Mouse (Mus musculus): ENCODE results near the gene Olfr867. TPM values are rescaled to one million over a fixed set of nuclear protein-coding genes. Genes with fewer than 3 reads are reported as not detected.

Olfr867 gene
- total RNA-seq (2017) = not detected in 2 replicates

- ATAC-seq (replicated peaks in 1 of 2; ENCODE audit: insufficient read depth in 1 of 2, low FRiP score in 2 of 2, low TSS enrichment in 1 of 2, low read depth in 1 of 2, poor library complexity in 2 of 2, severe bottlenecking in 2 of 2) = no peak
Observed at GRCm38 (mm10) chr9:20057462-20057861, at the start of gene Olfr867. Gene Olfr867, minus strand, starts transcription at chr9:20057562.

- no peak for ATAC-seq (replicated peaks in 1 of 2; ENCODE audit: insufficient read depth in 1 of 2, low FRiP score in 2 of 2, low TSS enrichment in 1 of 2, low read depth in 1 of 2, poor library complexity in 2 of 2, severe bottlenecking in 2 of 2)
Observed at GRCm38 (mm10) chr9:20098326-20098725, 41.0 kb upstream of the Olfr867 start, which contains the start of gene Olfr868. Gene Olfr868, plus strand, starts transcription at chr9:20098626.

- no peak for ATAC-seq (replicated peaks in 1 of 2; ENCODE audit: insufficient read depth in 1 of 2, low FRiP score in 2 of 2, low TSS enrichment in 1 of 2, low read depth in 1 of 2, poor library complexity in 2 of 2, severe bottlenecking in 2 of 2)
Observed at GRCm38 (mm10) chr9:20073523-20074177, 16.3 kb upstream of the Olfr867 start.

- ATAC-seq (replicated peaks in 1 of 2; ENCODE audit: insufficient read depth in 1 of 2, low FRiP score in 2 of 2, low TSS enrichment in 1 of 2, low read depth in 1 of 2, poor library complexity in 2 of 2, severe bottlenecking in 2 of 2) = no peak
Observed at GRCm38 (mm10) chr9:20071291-20071690, 13.9 kb upstream of the Olfr867 start.

- no peak for ATAC-seq (replicated peaks in 1 of 2; ENCODE audit: insufficient read depth in 1 of 2, low FRiP score in 2 of 2, low TSS enrichment in 1 of 2, low read depth in 1 of 2, poor library complexity in 2 of 2, severe bottlenecking in 2 of 2)
Observed at GRCm38 (mm10) chr9:20070236-20070635, 12.9 kb upstream of the Olfr867 start.

GRCm38 (mm10) chr9:20047964-20048363 lies 9.4 kb downstream of the Olfr867 start:
- no peak for ATAC-seq (replicated peaks in 1 of 2; ENCODE audit: insufficient read depth in 1 of 2, low FRiP score in 2 of 2, low TSS enrichment in 1 of 2, low read depth in 1 of 2, poor library complexity in 2 of 2, severe bottlenecking in 2 of 2)

- ATAC-seq (replicated peaks in 1 of 2; ENCODE audit: insufficient read depth in 1 of 2, low FRiP score in 2 of 2, low TSS enrichment in 1 of 2, low read depth in 1 of 2, poor library complexity in 2 of 2, severe bottlenecking in 2 of 2) = no peak
Observed at GRCm38 (mm10) chr9:20027935-20028334, 29.4 kb downstream of the Olfr867 start, which contains the start of gene Olfr866. Gene Olfr866, minus strand, starts transcription at chr9:20028035.

Other genes starting within 250 kb of the Olfr867 start
- gene Olfr860, start 207.8 kb downstream of the Olfr867 start, total RNA-seq (2017) = not detected in 2 replicates
- gene Olfr862, start 169.6 kb downstream of the Olfr867 start, total RNA-seq (2017) = not detected in 2 replicates
- 0.20 and 0.31 TPM in 2 replicates for gene Olfr77, start 140.7 kb downstream of the Olfr867 start, total RNA-seq (2017)
- gene Olfr866, start 29.5 kb downstream of the Olfr867 start, total RNA-seq (2017) = not detected in 2 replicates
- gene Olfr868, start 41.1 kb upstream of the Olfr867 start, total RNA-seq (2017) = not detected in 2 replicates
- not detected in 2 replicates for gene Olfr869, start 71.4 kb upstream of the Olfr867 start, total RNA-seq (2017)
- gene Olfr870, start 116.5 kb upstream of the Olfr867 start, total RNA-seq (2017) = not detected in 2 replicates
- not detected in 2 replicates for gene Olfr871, start 154.6 kb upstream of the Olfr867 start, total RNA-seq (2017)
- gene Olfr872, start 179.6 kb upstream of the Olfr867 start, total RNA-seq (2017) = not detected in 2 replicates
- not detected in 2 replicates for gene Olfr39, start 224.8 kb upstream of the Olfr867 start, total RNA-seq (2017)
- not detected in 2 replicates for gene Olfr873, start 241.0 kb upstream of the Olfr867 start, total RNA-seq (2017)